Mouse (Mus musculus) heart, embryonic 14.5 days (tissue): ENCODE results near the gene 1600002K03Rik. TPM values are rescaled to one million over a fixed set of nuclear protein-coding genes. Genes with fewer than 3 reads are reported as not detected.
"Not testable (repeated sequence)": the region's sequence is repeated elsewhere in the genome, so short reads cannot be mapped to it uniquely, and the experiment has no call there.

ENCODE experiments used
- ATAC-seq: fragments of 200-750 bp; cut with Nextera tagmentation; 2 replicates; pipeline ENCODE4 v1.8.0; 2017; ENCODE audit warnings: low read depth, moderate TSS enrichment; ENCODE audit not compliant: insufficient number of reproducible peaks, insufficient read depth, low FRiP score
- H3K27ac ChIP-seq, 2 experiments: fragments of 200-500 bp in 1 of 2; fragments of 300-500 bp in 1 of 2; sonication (generic) in 1 of 2; replicated peaks in 1 of 2; 2 replicates each; pipeline ENCODE4 v1.5.1; 2012 to 2014; ENCODE audit warnings: low read depth in 2 of 2, low read length in 2 of 2, control low read depth in 1 of 2, mild to moderate bottlenecking in 1 of 2, mixed read lengths in 1 of 2; ENCODE audit not compliant: control insufficient read depth in 1 of 2, insufficient read depth in 1 of 2
- H3K27me3 ChIP-seq: fragments of 300-500 bp; sonication (generic); 2 replicates; pipeline ENCODE4 v1.6.1; 2014; ENCODE audit warnings: mild to moderate bottlenecking, low read length, control low read depth; ENCODE audit not compliant: control insufficient read depth, insufficient read depth
- H3K36me3 ChIP-seq: fragments of 300-500 bp; sonication (generic); 2 replicates; pipeline ENCODE4 v1.6.1; 2014; ENCODE audit warnings: mild to moderate bottlenecking, control low read depth, low read length, mixed read lengths; ENCODE audit not compliant: control insufficient read depth, insufficient read depth
- H3K4me1 ChIP-seq, 2 experiments: fragments of 200-500 bp in 1 of 2; fragments of 300-500 bp in 1 of 2; sonication (generic) in 1 of 2; 2 replicates each; pipeline ENCODE4 v1.6.1; 2012 to 2014; ENCODE audit warnings: low read length in 2 of 2, control low read depth in 1 of 2, mixed read lengths in 1 of 2; ENCODE audit not compliant: control insufficient read depth in 2 of 2, insufficient read depth in 2 of 2
- H3K4me2 ChIP-seq: fragments of 300-500 bp; sonication (generic); 2 replicates; pipeline ENCODE4 v1.6.1; 2014; ENCODE audit warnings: mild to moderate bottlenecking, low read length
- H3K4me3 ChIP-seq, 2 experiments: fragments of 200-500 bp in 1 of 2; fragments of 300-500 bp in 1 of 2; sonication (generic) in 1 of 2; 2 replicates each; pipeline ENCODE4 v1.5.1; 2012 to 2014; ENCODE audit warnings: low read length in 2 of 2, mild to moderate bottlenecking in 2 of 2, control low read depth in 1 of 2, low read depth in 1 of 2, moderate library complexity in 1 of 2; ENCODE audit not compliant: control insufficient read depth in 1 of 2, insufficient read depth in 1 of 2
- H3K9ac ChIP-seq: fragments of 300-500 bp; sonication (generic); 2 replicates; pipeline ENCODE4 v1.6.1; 2014; ENCODE audit warnings: mild to moderate bottlenecking, low read length
- H3K9me3 ChIP-seq: fragments of 300-500 bp; sonication (generic); 2 replicates; pipeline ENCODE4 v1.6.1; 2016; ENCODE audit warnings: low read length, control low read depth; ENCODE audit not compliant: control insufficient read depth
- WGBS: fragments of 180-500 bp; shearing (Covaris S2); extraction: QIAGEN DNeasy Blood & Tissue Kit; methylation state at CpG from one replicate; pipeline ENCODE4 v1.1.7; 2014; 5-methylcytosine and 5-hydroxymethylcytosine counted together
- polyA plus RNA-seq: library from polyadenylated mRNA; unstranded; fragments of >200 nt; fragmentation: Nextera tagmentation; extraction: Ambion mirVana; gene quantifications from 2 replicates; pipeline ENCODE4 v1.2.1, GENCODE M21; 2014

1600002K03Rik gene
- polyA plus RNA-seq, 1 experiment from 2014 or later = 11.1 TPM

DNA sequence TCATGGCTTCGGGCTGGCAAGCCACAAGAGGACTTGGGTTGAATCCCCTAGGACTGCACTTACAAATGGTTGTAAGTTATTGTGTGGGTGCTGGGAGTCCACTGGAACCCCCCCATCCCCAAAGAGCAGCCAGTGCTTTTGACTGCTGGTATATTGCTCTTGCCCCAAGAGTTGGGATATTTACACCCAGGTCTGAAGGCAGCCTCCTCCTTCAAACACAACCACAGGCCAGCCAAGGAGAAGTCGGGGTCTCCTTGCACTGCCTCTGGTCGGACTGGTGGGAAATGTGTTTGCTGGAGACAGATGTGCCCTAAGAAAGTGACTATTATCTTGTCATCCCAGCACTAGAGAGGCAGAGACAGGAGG, 10.5 kb upstream of the 1600002K03Rik start:
- Histone ChIP-seq H3K4me1 (peaks cover 61 to 90% of the 10 kb centered on the region in 2 experiments), H3K36me3 (peaks cover 5% of the 10 kb centered on the region), H3K27ac (peak overlapping the region; percentile 81 to 99), H3K9ac (peak overlapping the region; percentile 76; the same call in 1 of the 2 replicates), H3K4me3 (no peak overlapping the region), H3K9me3 (no peaks in the 10 kb centered on the region), H3K4me2 (peak overlapping the region; percentile 82), H3K27me3 (no peaks in the 10 kb centered on the region)
- no peak for ATAC-seq
- WGBS = 79% methylated on average over 3 of the region's 3 CpGs

DNA sequence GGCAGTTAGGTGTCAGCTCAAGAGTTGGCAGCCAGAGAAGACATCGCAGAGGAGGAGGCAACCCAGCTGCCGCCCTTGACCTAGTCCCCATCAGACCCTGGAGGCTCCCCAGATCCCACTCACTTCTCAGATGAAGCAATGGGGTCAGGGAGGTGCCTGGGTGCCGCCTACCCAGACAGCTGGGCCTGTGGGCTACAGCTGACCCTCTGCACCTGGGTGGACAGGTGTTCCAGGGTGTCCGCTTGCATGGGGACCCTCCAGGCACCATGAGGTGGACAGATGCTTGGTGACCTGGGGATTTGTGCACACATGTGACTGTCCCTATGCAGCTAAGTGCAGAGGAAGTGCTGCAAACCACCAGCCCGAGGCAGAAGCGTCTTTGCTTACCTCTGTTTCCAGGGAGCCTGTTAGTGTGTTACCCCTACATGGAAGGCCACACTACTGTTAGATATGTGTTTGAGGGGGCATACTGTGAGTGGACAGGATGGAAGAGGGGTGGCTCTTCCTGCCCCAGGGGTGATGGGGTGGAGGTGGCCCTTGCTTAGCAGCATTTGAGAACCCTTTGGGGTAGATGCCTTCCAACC, 9.9 kb upstream of the 1600002K03Rik start:
- Histone ChIP-seq H3K4me3 (no peak overlapping the region), H3K9ac (peak overlapping the region; percentile 76; the same call in 1 of the 2 replicates), H3K4me1 (peaks cover 59 to 84% of the 10 kb centered on the region in 2 experiments), H3K36me3 (no peaks in the 10 kb centered on the region), H3K27ac (peak overlapping the region in 1 of 2 experiments; percentile 99; a peak in 2 of 4 replicates), H3K27me3 (no peaks in the 10 kb centered on the region), H3K9me3 (no peaks in the 10 kb centered on the region), H3K4me2 (no peak overlapping the region)
- ATAC-seq = no peak
- 74% methylated on average over 6 of the region's 6 CpGs for WGBS

DNA sequence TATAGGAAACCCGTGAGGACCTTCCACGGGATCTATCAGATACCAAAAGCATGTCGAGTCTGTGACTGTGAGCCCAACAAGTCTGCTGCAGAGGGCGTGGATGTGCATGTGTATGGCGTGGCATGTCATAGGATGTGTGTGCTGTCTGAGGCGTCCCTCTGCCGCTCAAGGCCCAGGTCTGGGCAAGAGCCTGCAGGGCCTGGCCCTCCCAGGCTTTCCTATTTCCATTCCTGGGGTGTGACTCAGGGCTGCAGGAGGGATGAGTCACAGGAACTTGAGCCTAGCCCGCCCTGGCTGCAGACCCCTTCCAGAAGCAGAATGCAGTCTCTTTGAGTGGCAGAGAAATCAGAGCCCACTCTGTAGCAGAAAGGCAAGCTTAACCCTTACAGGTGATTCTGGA, 9.0 kb upstream of the 1600002K03Rik start:
- H3K4me1 ChIP-seq = peaks cover 55 to 78% of the 10 kb centered on the region in 2 experiments
- H3K27me3 ChIP-seq = no peaks in the 10 kb centered on the region
- no peak overlapping the region for H3K4me3 ChIP-seq
- WGBS = 34% methylated on average over 8 of the region's 8 CpGs
- no peak for ATAC-seq
- 0 out of 2 replicates have a peak overlapping the region, but pooled peaks have one; percentile 72 for H3K9ac ChIP-seq
- peak overlapping the region; percentile 24 to 100 for H3K27ac ChIP-seq
- no peaks in the 10 kb centered on the region for H3K9me3 ChIP-seq
- peak overlapping the region; percentile 98 for H3K4me2 ChIP-seq
- H3K36me3 ChIP-seq = no peaks in the 10 kb centered on the region

DNA sequence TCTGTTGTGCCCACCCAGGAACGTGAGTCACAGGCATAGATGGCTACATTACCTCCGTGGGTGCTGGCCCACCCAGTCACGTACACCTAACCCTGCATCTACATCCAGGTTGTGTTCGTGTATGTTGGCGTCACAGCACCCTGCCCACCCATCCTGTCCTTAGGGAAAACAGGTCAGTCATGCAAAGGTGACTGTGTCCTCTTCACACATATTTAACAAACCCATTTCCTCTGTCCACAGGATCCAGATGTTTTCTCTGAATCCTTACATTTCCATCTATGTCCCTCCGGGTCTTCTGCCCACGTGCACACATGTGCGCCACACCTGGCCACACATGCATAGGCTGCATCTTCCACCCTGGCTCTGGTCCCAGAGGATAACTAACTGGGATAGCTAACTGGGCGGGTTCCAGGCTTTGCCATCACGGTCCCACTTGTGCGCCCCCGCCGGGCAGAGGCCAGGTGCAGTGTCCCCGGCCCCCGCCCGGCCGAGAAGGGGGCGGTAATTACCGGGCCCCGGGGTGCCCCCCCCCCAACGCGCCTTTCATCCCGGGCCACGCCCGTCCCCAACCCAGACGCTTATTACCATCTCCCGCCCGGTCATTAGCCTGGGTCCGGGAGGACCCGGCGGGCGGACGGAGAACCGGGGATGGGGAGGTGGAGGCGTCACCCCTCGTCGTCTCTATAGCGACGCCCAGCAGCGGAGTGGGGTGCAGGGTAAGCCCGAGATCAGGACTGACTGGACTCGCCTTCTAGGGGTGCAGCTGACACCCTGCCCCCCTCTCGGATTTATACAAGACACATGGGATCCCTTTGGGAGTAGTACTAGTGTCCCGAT, 8.4 kb upstream of the 1600002K03Rik start:
- 7% methylated on average over 44 of the region's 44 CpGs for WGBS

DNA sequence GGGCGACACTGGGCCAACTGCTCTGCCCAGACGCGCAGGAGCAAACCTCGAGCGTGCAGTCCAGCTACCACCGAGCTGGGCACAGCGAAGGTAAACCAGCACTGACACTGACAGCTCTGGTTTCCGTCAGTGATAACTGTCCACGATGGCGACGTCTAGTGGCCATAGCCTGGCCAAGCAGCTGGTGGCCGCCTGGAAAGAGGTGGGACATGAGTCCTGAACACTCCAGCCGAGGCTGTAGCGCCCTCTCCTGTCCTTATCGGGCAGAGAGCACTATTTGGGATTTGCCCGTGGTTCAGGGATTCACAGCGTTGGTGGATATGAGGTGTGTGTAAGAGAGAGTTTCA, 7.8 kb upstream of the 1600002K03Rik start:
- ATAC-seq = peak; percentile 29
- H3K9me3 ChIP-seq = no peaks in the 10 kb centered on the region
- peak overlapping the region; percentile 80 to 100 for H3K27ac ChIP-seq
- H3K4me1 ChIP-seq = peaks cover 46 to 79% of the 10 kb centered on the region in 2 experiments
- peak overlapping the region; percentile 72 for H3K9ac ChIP-seq
- peak overlapping the region; percentile 45 to 48 for H3K4me3 ChIP-seq
- WGBS = 0% methylated on average over 17 of the region's 17 CpGs
- H3K36me3 ChIP-seq = peaks cover 8% of the 10 kb centered on the region
- peak overlapping the region; percentile 98 for H3K4me2 ChIP-seq
- H3K27me3 ChIP-seq = no peaks in the 10 kb centered on the region

More for the DNA sequence above, 8.4 kb upstream of the 1600002K03Rik start:
- Histone ChIP-seq H3K4me3 (peak overlapping the region; percentile 45 to 48), H3K36me3 (peaks cover 2% of the 10 kb centered on the region; the same call in 1 of the 2 replicates), H3K27me3 (no peaks in the 10 kb centered on the region), H3K4me1 (peaks cover 48 to 78% of the 10 kb centered on the region in 2 experiments), H3K27ac (peak overlapping the region; percentile 75 to 100), H3K9me3 (no peaks in the 10 kb centered on the region), H3K9ac (peak overlapping the region; percentile 72), H3K4me2 (peak overlapping the region; percentile 98)
- no peak for ATAC-seq

DNA sequence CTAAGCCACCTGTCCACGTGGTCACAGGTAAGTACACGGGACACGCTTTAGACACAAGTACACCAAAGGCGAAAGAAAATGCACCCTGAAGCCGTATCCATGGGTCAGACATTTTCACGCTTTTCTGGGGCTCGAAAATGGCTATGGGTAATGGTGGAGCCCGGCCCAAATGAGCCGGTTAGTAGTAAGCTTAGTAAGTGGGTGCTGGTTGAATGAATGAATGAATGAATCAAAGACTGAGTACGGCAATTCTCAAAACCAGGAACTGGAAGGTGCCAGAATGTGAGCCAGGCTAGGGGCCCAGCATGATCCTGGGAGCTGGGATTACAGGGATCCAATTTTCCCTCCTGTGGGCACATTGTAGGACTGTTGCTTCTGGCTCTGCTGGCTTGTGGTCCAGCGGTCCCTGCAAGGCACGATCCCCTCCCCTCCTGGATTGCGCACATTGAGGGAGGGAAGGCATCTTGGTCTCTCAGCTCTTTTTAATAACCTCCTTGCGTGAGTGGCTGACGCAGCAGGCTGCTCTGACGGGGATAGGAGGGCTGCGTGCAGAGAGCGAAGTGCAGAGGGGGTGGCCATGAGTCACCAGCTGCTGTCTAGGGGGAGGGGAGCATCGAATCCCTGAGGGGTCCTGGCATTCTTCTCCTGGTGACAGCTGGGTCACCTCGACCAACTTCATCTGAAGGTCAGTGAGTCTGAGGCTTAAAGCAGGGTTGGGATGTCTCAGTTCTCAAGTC, 7.2 kb upstream of the 1600002K03Rik start, which contains the start of gene Cirbp:
Gene Cirbp (plus strand): TSS at position 594 of the 737 bp plus-strand sequence.
- peak within 1 kb of the TSS; percentile 98 for H3K4me2 ChIP-seq
- ATAC-seq = no peak
- no peaks in the 10 kb centered on the region for H3K9me3 ChIP-seq
- H3K4me3 ChIP-seq = peak within 1 kb of the TSS; percentile 45 to 48
- H3K27me3 ChIP-seq = no peaks in the 10 kb centered on the region
- H3K4me1 ChIP-seq = peaks cover 41 to 75% of the 10 kb centered on the region in 2 experiments
- peaks cover 14% of the 10 kb centered on the region for H3K36me3 ChIP-seq
- whole genome bisulfite sequencing = 8% methylated on average over 20 of the region's 20 CpGs
- H3K9ac ChIP-seq = peak within 1 kb of the TSS; percentile 72
- peak within 1 kb of the TSS; percentile 80 to 100 for H3K27ac ChIP-seq

DNA sequence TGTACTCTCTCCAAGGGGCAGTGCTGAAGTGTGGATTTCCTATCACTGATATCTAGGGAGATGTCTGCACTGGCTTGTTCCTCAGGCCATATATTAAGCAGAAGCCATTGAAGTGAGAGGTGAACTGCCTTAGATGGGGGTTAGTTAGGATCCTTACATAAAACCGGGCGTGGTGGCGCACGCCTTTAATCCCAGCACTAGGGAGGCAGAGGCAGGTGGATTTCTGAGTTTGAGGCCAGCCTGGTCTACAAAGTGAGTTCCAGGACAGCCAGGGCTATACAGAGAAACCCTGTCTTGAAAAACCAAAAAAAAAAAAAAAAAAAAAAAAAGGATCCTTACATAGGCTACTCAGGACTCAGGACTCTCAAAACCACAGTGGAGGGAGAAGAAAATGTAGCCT, 6.6 kb upstream of the 1600002K03Rik start:
- not testable (repeated sequence) for ATAC-seq, H3K9me3 ChIP-seq, H3K27me3 ChIP-seq
- Histone ChIP-seq H3K27ac (peak overlapping the region; percentile 80 to 100), H3K9ac (peak overlapping the region; percentile 67), H3K4me3 (peak overlapping the region in 1 of 2 experiments; percentile 48; a peak in 1 of 4 replicates), H3K4me1 (peaks cover 36 to 70% of the 10 kb centered on the region in 2 experiments), H3K4me2 (peak overlapping the region; percentile 98), H3K36me3 (peaks cover 20% of the 10 kb centered on the region)
- WGBS = 73% methylated on average over 4 of the region's 4 CpGs
